Mouse (Mus musculus): ENCODE results near the gene Vps41.

Vps41 gene

DNA sequence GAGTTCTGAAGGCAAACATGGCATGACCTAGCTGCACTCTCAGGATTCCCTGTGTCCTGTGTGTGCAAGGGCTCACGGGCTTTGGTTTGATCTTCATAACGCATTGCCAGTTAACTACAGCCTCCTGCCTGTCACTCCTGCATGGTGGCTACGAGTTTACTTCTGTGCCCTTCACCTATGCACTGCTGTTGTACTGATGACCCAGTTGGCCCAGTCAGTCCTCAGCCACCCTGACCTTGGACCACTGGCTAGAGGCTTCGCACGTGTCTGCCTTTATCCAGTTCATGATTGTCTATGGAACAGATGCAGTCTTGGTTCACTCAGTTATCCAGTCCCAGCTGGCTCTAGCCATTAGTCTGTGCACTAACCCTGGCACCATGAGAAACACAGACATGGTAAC, 151.7 kb downstream of the Vps41 start:
- no peak for DNase-seq (ENCODE audit: low spot score in 2 of 2)

GRCm38 (mm10) chr13:18875321-18875720, 158.2 kb downstream of the Vps41 start:
- DNase-seq (ENCODE audit: low spot score in 2 of 2) = no peak

GRCm38 (mm10) chr13:18892910-18893309, 175.8 kb downstream of the Vps41 start:
- no peak for DNase-seq (ENCODE audit: low spot score in 2 of 2)

- DNase-seq (ENCODE audit: low spot score in 2 of 2) = no peak
Measured at GRCm38 (mm10) chr13:18896789-18897188, 179.7 kb downstream of the Vps41 start.

- DNase-seq (ENCODE audit: low spot score in 2 of 2) = no peak
Measured at GRCm38 (mm10) chr13:18903623-18904022, 186.5 kb downstream of the Vps41 start.

GRCm38 (mm10) chr13:18914774-18915173, 197.7 kb downstream of the Vps41 start:
- no peak for DNase-seq (ENCODE audit: low spot score in 2 of 2)
